Mouse (Mus musculus): Measurements from ENCODE around the gene Rtel1. TPM values are rescaled to one million over a fixed set of nuclear protein-coding genes. Genes with fewer than 3 reads are reported as not detected.

The Rtel1 gene
- polyA plus RNA-seq, 1 experiment from 2014 or later, result 70.3 TPM

DNA sequence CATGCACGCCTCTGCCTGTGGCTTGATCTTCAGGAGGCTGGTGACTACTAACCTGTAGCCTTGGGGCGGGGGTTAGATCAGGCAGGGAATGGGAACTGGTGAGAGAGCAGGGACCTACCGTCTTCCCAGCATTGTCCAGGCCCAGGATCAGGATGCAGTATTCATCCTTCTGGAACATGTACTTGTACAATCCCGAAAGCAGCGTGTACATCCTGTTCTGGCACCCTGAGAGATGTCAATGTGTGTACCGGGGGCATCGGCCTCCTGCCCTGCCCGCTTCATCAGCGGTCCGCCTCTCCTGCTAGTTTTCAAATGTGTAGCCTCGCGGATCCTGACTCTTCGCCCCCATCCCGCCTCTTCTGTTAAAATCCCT, 44.9 kb downstream of the Rtel1 start:
- peaks cover 16% of the 10 kb centered on the region for H3K4me1 ChIP-seq (ENCODE audit: insufficient read depth)
- H3K9me3 ChIP-seq (ENCODE audit: low read depth, low read length), result no peaks in the 10 kb centered on the region
- ATAC-seq (ENCODE audit: insufficient read depth) (peak; percentile 10; the same call in 1 of the 2 replicates), DNase-seq (no peak)
- peak overlapping the region; percentile 91 for H3K9ac ChIP-seq
- peak overlapping the region; percentile 96 for H3K4me2 ChIP-seq
- peak overlapping the region; percentile 91 for H3K4me3 ChIP-seq (ENCODE audit: low read depth, low read length)
- no peak for TF ChIP-seq CTCF (IDR thresholded peaks at IDR 0.05; ENCODE audit: low read depth)
- WGBS, result 8% methylated on average over 14 of the region's 14 CpGs
- peaks cover 43% of the 10 kb centered on the region for H3K36me3 ChIP-seq (ENCODE audit: insufficient read depth)
- H3K27ac ChIP-seq (ENCODE audit: low read depth), result peak overlapping the region; percentile 94
- no peaks in the 10 kb centered on the region for H3K27me3 ChIP-seq (ENCODE audit: insufficient read depth, low read length)

DNA sequence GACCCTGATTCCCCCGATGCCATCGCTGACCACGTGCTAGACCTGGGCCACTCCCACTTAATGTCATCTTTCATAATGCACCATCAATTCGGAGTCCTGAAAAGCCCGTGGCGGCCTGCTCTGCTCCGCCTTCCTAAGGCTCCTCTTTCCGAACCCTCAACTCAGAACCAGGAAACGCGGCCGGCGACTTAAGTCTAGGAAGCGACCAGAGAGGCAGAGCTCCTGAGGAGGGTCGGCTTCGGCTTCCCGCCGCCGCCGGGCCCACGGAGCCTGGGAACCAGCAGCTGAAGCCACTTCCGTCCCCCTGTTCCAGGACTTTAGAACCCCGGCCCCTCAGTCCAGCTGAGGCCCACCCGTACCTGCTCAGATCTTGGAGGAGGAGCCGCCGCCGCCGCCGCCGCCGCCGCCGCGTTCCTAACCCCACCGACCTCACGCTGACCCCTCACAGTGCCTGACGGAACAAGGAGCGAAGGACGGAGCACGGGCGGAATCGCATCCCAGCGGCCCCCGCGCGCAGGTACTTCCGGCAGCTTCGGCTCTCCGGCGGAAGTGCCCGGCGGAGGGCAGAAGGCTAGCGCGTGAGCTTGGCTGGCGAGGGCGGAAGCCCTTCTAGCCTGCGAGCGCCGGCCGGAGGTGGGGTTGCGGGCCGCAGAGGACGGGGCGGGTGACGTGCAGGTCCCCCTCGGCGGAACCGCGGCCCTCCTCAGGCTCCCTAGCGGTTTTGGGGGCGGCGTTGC, 45.5 kb downstream of the Rtel1 start, which contains the start of the genes Zgpat and Arfrp1:
Gene Zgpat (plus strand): TSS at position 69 of the 737 bp plus-strand sequence.
Gene Arfrp1 (minus strand): TSS at position 545 of the 737 bp plus-strand sequence.
- no peaks in the 10 kb centered on the region for H3K9me3 ChIP-seq (ENCODE audit: low read depth, low read length)
- H3K4me1 ChIP-seq (ENCODE audit: insufficient read depth), result peaks cover 16% of the 10 kb centered on the region
- H3K36me3 ChIP-seq (ENCODE audit: insufficient read depth), result peaks cover 43% of the 10 kb centered on the region
- peak within 1 kb of the TSS; percentile 94 for H3K27ac ChIP-seq (ENCODE audit: low read depth)
- no peak for TF ChIP-seq CTCF (IDR thresholded peaks at IDR 0.05; ENCODE audit: low read depth)
- H3K27me3 ChIP-seq (ENCODE audit: insufficient read depth, low read length), result no peaks in the 10 kb centered on the region
- H3K4me3 ChIP-seq (ENCODE audit: low read depth, low read length), result peak within 1 kb of the TSS; percentile 91
- WGBS, result under 1% methylated on average over 71 of the region's 71 CpGs
- peak; percentile 93 for ATAC-seq (ENCODE audit: insufficient read depth)
- H3K4me2 ChIP-seq, result peak within 1 kb of the TSS; percentile 96
- H3K9ac ChIP-seq, result peak within 1 kb of the TSS; percentile 91
- DNase-seq, result peak; percentile 94

DNA sequence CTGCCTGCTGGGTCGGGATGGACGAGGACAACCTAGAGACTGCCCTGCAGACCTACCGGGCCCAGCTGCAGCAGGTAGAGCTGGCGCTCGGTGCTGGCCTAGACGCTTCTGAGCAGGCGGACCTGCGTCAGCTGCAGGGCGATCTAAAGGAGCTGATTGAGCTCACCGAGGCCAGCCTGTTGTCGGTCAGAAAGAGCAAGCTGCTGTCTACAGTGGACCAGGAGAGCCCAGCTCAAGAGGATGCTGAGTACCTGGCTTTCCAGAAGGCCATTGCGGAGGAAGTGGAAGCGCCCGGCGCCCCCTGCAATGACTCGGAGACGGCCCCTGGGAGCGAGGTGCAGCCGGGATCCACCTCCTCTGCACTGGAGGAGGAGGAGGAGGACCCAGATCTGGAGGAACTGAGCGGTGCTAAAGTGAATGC, 46.1 kb downstream of the Rtel1 start:
- peak overlapping the region; percentile 96 for H3K4me2 ChIP-seq
- peak overlapping the region; percentile 91 for H3K9ac ChIP-seq
- peak overlapping the region; percentile 94 for H3K27ac ChIP-seq (ENCODE audit: low read depth)
- no peak for TF ChIP-seq CTCF (IDR thresholded peaks at IDR 0.05; ENCODE audit: low read depth)
- peaks cover 16% of the 10 kb centered on the region for H3K4me1 ChIP-seq (ENCODE audit: insufficient read depth)
- peak overlapping the region; percentile 91 for H3K4me3 ChIP-seq (ENCODE audit: low read depth, low read length)
- H3K27me3 ChIP-seq (ENCODE audit: insufficient read depth, low read length), result no peaks in the 10 kb centered on the region
- DNase-seq (no peak), ATAC-seq (ENCODE audit: insufficient read depth) (peak; percentile 69)
- H3K36me3 ChIP-seq (ENCODE audit: insufficient read depth), result peaks cover 39% of the 10 kb centered on the region
- H3K9me3 ChIP-seq (ENCODE audit: low read depth, low read length), result no peaks in the 10 kb centered on the region
- 0% methylated on average over 20 of the region's 20 CpGs for WGBS

DNA sequence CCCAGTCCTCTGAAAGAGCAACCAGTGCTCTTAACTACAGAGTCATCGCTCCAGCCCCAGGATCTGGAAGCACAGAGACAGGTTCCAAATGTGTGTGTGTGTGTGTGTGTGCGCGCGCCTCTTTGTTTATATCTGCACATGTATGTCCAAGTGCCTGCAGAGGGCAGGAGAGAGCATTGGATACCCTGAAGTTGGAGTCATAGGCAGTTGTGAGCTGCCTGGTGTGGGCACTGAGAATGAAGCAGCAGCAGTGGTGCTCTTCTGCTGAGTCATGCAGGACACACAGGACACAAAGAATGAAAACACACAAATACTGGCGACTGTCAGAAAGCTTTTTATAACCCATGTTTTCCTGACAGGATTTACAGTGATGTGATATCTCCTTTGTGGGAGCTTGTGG, 50.5 kb downstream of the Rtel1 start:
- no peak overlapping the region for H3K9ac ChIP-seq
- no peak overlapping the region for H3K27ac ChIP-seq (ENCODE audit: low read depth)
- no peak overlapping the region for H3K4me3 ChIP-seq (ENCODE audit: low read depth, low read length)
- WGBS, result 94% methylated on average over 5 of the region's 5 CpGs
- H3K4me2 ChIP-seq, result no peak overlapping the region
- H3K9me3 ChIP-seq (ENCODE audit: low read depth, low read length), result no peaks in the 10 kb centered on the region
- no peak for TF ChIP-seq CTCF (IDR thresholded peaks at IDR 0.05; ENCODE audit: low read depth)
- DNase-seq, result no peak
- peaks cover 13% of the 10 kb centered on the region for H3K36me3 ChIP-seq (ENCODE audit: insufficient read depth)
- H3K27me3 ChIP-seq (ENCODE audit: insufficient read depth, low read length), result no peaks in the 10 kb centered on the region
- peaks cover 13% of the 10 kb centered on the region for H3K4me1 ChIP-seq (ENCODE audit: insufficient read depth)
- ATAC-seq (ENCODE audit: insufficient read depth), result no peak

DNA sequence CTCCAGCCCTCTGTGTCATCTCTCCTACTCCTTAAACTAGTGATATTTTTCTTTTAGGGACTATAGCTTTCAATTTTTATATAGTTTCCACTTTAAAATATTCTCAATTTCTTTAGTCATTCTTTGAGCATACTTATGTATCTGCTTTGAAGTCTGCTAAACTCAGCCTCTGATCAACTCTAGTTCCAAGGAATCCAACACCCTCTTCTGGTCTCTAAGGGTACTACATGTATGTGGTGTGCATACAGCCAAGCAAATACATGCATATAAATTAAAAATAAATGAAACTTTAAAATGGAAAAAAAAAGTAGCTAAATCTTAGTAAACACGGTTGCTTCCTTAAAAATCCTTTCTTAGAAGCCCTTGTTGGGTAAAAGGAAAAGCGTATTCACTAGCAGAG, 56.2 kb downstream of the Rtel1 start:
- 85% methylated on average over 2 of the region's 2 CpGs for WGBS
- Histone ChIP-seq H3K4me2 (no peak overlapping the region), H3K27me3 (ENCODE audit: insufficient read depth, low read length) (no peaks in the 10 kb centered on the region), H3K27ac (ENCODE audit: low read depth) (no peak overlapping the region), H3K36me3 (ENCODE audit: insufficient read depth) (peaks cover 30% of the 10 kb centered on the region), H3K9ac (no peak overlapping the region), H3K4me1 (ENCODE audit: insufficient read depth) (no peaks in the 10 kb centered on the region), H3K4me3 (ENCODE audit: low read depth, low read length) (no peak overlapping the region), H3K9me3 (ENCODE audit: low read depth, low read length) (no peaks in the 10 kb centered on the region)
- ATAC-seq (ENCODE audit: insufficient read depth) (no peak), DNase-seq (peak; percentile 68)
- peak; percentile 52 for TF ChIP-seq CTCF (IDR thresholded peaks at IDR 0.05; ENCODE audit: low read depth)

DNA sequence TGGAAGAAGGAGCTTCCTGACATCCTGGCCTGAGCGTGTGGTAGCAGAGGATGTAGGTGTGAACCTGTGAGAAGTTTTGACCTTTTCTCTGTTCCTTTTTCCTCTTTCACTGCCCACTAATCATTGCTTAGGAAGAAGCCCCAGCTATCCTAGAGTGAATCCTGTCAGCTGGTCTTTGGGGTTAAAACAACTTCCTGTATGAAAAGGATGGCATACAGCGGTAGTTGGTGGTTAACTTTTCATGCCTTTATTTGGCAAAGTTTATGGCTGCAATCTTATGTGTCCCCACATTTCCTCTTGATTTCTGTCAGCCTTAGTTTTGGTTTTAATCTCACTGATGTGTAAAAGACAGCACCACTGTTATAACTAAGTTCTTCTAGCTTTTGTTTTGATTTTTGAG, 57.7 kb downstream of the Rtel1 start:
- no peak for ATAC-seq (ENCODE audit: insufficient read depth)

DNA sequence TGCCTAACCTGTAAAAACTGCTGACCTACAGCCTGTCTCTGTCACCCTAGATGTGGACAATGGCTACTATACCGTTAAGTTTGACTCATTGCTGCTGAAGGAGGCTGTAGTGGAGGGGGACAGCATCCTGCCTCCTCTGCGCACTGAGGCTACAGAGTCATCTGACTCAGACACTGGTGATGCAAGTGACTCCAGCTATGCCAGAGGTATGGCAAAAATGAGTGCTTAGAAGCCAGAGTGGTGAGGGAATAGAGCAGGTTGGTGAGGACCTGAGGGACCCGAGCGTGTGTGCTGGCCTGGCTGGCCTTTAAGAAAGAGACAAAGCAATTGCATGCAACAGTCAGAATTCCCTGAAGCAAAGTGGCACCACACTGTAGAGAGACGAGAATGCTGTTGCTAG, 59.2 kb downstream of the Rtel1 start:
- H3K9ac ChIP-seq, result no peak overlapping the region
- H3K4me3 ChIP-seq (ENCODE audit: low read depth, low read length), result no peak overlapping the region
- 0 out of 2 replicates have a peak, but pooled peaks cover 1% of the 10 kb centered on the region for H3K4me1 ChIP-seq (ENCODE audit: insufficient read depth)
- no peak for DNase-seq
- H3K27ac ChIP-seq (ENCODE audit: low read depth), result no peak overlapping the region
- no peaks in the 10 kb centered on the region for H3K27me3 ChIP-seq (ENCODE audit: insufficient read depth, low read length)
- H3K4me2 ChIP-seq, result no peak overlapping the region
- H3K9me3 ChIP-seq (ENCODE audit: low read depth, low read length), result no peaks in the 10 kb centered on the region
- peaks cover 59% of the 10 kb centered on the region for H3K36me3 ChIP-seq (ENCODE audit: insufficient read depth)
- no peak for TF ChIP-seq CTCF (IDR thresholded peaks at IDR 0.05; ENCODE audit: low read depth)
- ATAC-seq (ENCODE audit: insufficient read depth), result no peak
- 91% methylated on average over 5 of the region's 5 CpGs for WGBS

More for the DNA sequence above, 57.7 kb downstream of the Rtel1 start:
- Histone ChIP-seq H3K4me2 (no peak overlapping the region), H3K9me3 (ENCODE audit: low read depth, low read length) (no peaks in the 10 kb centered on the region), H3K4me1 (ENCODE audit: insufficient read depth) (no peaks in the 10 kb centered on the region), H3K9ac (no peak overlapping the region), H3K27me3 (ENCODE audit: insufficient read depth, low read length) (no peaks in the 10 kb centered on the region), H3K4me3 (ENCODE audit: low read depth, low read length) (no peak overlapping the region), H3K36me3 (ENCODE audit: insufficient read depth) (peaks cover 44% of the 10 kb centered on the region), H3K27ac (ENCODE audit: low read depth) (no peak overlapping the region)
- no peak for DNase-seq
- no peak for TF ChIP-seq CTCF (IDR thresholded peaks at IDR 0.05; ENCODE audit: low read depth)
- WGBS, result 63% methylated on average over 2 of the region's 2 CpGs
